Mouse (Mus musculus): ENCODE data around the gene Scgb1b10.
"Not testable (repeated sequence)": the region's sequence is repeated elsewhere in the genome, so short reads cannot be mapped to it uniquely, and the experiment has no call there.

Scgb1b10 gene

GRCm38 (mm10) chr7:32100553-32100952 lies at the start of gene Scgb1b10:
Gene Scgb1b10, plus strand, starts transcription at chr7:32100853.
- in situ Hi-C loops (cut with MboI; ENCODE audit: low sequenced_read_pairs) = not testable (repeated sequence)
